Mouse (Mus musculus): Measurements from ENCODE around the gene 1700017D01Rik. TPM values are rescaled to one million over a fixed set of nuclear protein-coding genes. Genes with fewer than 3 reads are reported as not detected.

1700017D01Rik gene
- polyA plus RNA-seq (2014; fragmentation: Illumina TruSeq; extraction: RNeasy Lipid Tissue Mini Kit (QIAGEN cat#74804)), result not detected

DNA sequence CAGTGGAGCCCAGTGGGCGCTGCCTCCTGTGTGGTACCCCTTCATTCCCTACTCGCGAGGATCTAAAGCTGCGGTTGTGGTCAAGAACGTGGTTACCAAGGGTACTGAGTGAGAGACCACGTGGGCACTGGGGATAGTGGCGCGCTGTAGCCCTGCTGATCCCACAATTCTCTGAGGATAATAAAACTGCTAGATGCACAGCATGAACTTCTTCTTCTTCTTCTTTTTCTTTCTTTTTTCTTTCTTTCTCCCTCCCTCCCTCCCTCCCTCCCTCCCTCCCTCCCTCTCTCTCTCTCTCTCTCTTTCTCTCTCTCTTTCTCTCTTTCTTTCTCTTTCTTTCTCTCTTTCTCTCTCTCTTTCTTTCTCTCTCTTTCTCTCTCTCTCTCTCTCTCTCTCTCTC, at the start of gene 1700017D01Rik:
1700017D01Rik (minus strand) TSS at position 101 of the 400 bp plus-strand sequence.

DNA sequence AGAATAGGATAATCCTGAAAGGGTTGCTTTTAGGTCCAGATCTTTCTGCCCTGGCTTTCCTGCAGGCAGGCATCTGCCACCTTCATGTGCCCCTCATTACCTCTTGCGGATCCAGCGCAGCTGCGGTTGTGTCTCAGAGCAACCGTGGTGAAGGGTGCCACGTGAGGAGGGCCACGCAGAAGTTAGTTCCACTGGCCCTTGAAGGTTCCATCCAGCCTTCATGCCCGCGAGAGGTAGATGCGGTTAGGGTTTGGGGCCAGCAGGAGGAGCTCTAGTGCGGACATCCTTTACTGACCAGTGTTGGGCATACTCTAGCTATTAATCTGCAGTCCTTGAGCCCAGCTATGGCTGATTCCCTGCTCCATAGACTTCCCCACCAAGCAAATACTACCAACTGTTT, 34.5 kb upstream of the 1700017D01Rik start, which contains the start of gene 1700025F22Rik:
1700025F22Rik (minus strand) TSS at position 149 of the 400 bp plus-strand sequence.

DNA sequence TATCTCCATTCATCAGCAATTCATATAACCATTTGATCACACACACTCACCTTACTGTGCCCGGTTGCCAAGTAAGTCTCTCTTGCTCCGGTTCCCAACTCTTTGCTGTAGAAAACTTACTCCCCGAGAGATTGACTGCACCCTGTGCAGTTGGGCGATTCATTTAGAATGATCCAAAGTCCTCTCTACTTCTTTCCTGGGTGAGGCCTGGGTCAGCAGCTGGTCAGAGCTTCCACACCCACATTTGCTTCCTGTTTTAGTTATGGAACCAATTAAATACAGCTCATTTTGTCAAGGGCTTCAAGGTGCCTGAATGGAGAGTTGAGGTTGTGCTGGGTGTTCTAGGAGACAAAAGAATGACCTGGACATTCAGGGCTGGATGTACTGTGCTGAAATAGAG, 49.7 kb downstream of the 1700017D01Rik start, which contains the start of gene Ms4a8a:
Ms4a8a (minus strand) TSS at position 169 of the 400 bp plus-strand sequence.

Other genes starting within 250 kb of the 1700017D01Rik start
- gene Tmem109, start 248.9 kb downstream of the 1700017D01Rik start, polyA plus RNA-seq (2014; fragmentation: Illumina TruSeq; extraction: RNeasy Lipid Tissue Mini Kit (QIAGEN cat#74804)), result 4.5 TPM
- gene Prpf19, start 235.6 kb downstream of the 1700017D01Rik start, polyA plus RNA-seq (2014; fragmentation: Illumina TruSeq; extraction: RNeasy Lipid Tissue Mini Kit (QIAGEN cat#74804)), result 87.3 TPM
- 0.46 TPM for gene Zp1, start 210.2 kb downstream of the 1700017D01Rik start, polyA plus RNA-seq (2014; fragmentation: Illumina TruSeq; extraction: RNeasy Lipid Tissue Mini Kit (QIAGEN cat#74804))
- 0.48 TPM for gene Ptgdr2, start 193.7 kb downstream of the 1700017D01Rik start, polyA plus RNA-seq (2014; fragmentation: Illumina TruSeq; extraction: RNeasy Lipid Tissue Mini Kit (QIAGEN cat#74804))
- gene Ccdc86, start 181.6 kb downstream of the 1700017D01Rik start, polyA plus RNA-seq (2014; fragmentation: Illumina TruSeq; extraction: RNeasy Lipid Tissue Mini Kit (QIAGEN cat#74804)), result 1.6 TPM
- not detected for gene Ms4a10, start 156.2 kb downstream of the 1700017D01Rik start, polyA plus RNA-seq (2014; fragmentation: Illumina TruSeq; extraction: RNeasy Lipid Tissue Mini Kit (QIAGEN cat#74804))
- not detected for gene Ms4a15, start 137.6 kb downstream of the 1700017D01Rik start, polyA plus RNA-seq (2014; fragmentation: Illumina TruSeq; extraction: RNeasy Lipid Tissue Mini Kit (QIAGEN cat#74804))
- gene Ms4a18, start 112.8 kb downstream of the 1700017D01Rik start, polyA plus RNA-seq (2014; fragmentation: Illumina TruSeq; extraction: RNeasy Lipid Tissue Mini Kit (QIAGEN cat#74804)), result not detected
- gene Ms4a8a, start 49.8 kb downstream of the 1700017D01Rik start, polyA plus RNA-seq (2014; fragmentation: Illumina TruSeq; extraction: RNeasy Lipid Tissue Mini Kit (QIAGEN cat#74804)), result not detected
- gene 1700025F22Rik, start 34.4 kb upstream of the 1700017D01Rik start, polyA plus RNA-seq (2014; fragmentation: Illumina TruSeq; extraction: RNeasy Lipid Tissue Mini Kit (QIAGEN cat#74804)), result not detected
- gene Ms4a13, start 65.9 kb upstream of the 1700017D01Rik start, polyA plus RNA-seq (2014; fragmentation: Illumina TruSeq; extraction: RNeasy Lipid Tissue Mini Kit (QIAGEN cat#74804)), result not detected
- not detected for gene Ms4a12, start 101.6 kb upstream of the 1700017D01Rik start, polyA plus RNA-seq (2014; fragmentation: Illumina TruSeq; extraction: RNeasy Lipid Tissue Mini Kit (QIAGEN cat#74804))
- gene Ms4a1, start 135.4 kb upstream of the 1700017D01Rik start, polyA plus RNA-seq (2014; fragmentation: Illumina TruSeq; extraction: RNeasy Lipid Tissue Mini Kit (QIAGEN cat#74804)), result 6.0 TPM
- gene Ms4a5, start 153.0 kb upstream of the 1700017D01Rik start, polyA plus RNA-seq (2014; fragmentation: Illumina TruSeq; extraction: RNeasy Lipid Tissue Mini Kit (QIAGEN cat#74804)), result not detected
- 3.0 TPM for gene Ms4a14, start 183.6 kb upstream of the 1700017D01Rik start, polyA plus RNA-seq (2014; fragmentation: Illumina TruSeq; extraction: RNeasy Lipid Tissue Mini Kit (QIAGEN cat#74804))
- 25.3 TPM for gene Ms4a7, start 205.3 kb upstream of the 1700017D01Rik start, polyA plus RNA-seq (2014; fragmentation: Illumina TruSeq; extraction: RNeasy Lipid Tissue Mini Kit (QIAGEN cat#74804))
- 5.2 TPM for gene Ms4a4a, start 244.6 kb upstream of the 1700017D01Rik start, polyA plus RNA-seq (2014; fragmentation: Illumina TruSeq; extraction: RNeasy Lipid Tissue Mini Kit (QIAGEN cat#74804))

All from ovary, adult 10 weeks (tissue).